Mouse (Mus musculus) forelimb bud, embryonic 11.5 days (tissue): ENCODE data around the gene Stat4.

Source experiments
- DNase-seq: peaks from one replicate; pipeline ENCODE4 v3.0.0-alpha.2; 2012; ENCODE audit warnings: low read depth, low spot score

Gene Stat4

GRCm38 (mm10) chr1:52107206-52107605, 120.3 kb downstream of the Stat4 start:
- no peak for DNase-seq

GRCm38 (mm10) chr1:52111217-52111616, 124.3 kb downstream of the Stat4 start:
- no peak for DNase-seq

- no peak for DNase-seq
These were observed 125.4 kb downstream of the Stat4 start for GRCm38 (mm10) chr1:52112301-52112700.

GRCm38 (mm10) chr1:52113067-52113665, 126.2 kb downstream of the Stat4 start:
- no peak for DNase-seq

- peak; percentile 97 for DNase-seq
These were observed 126.7 kb downstream of the Stat4 start for GRCm38 (mm10) chr1:52113666-52114069.

GRCm38 (mm10) chr1:52116441-52116840, 129.5 kb downstream of the Stat4 start:
- no peak for DNase-seq

- DNase-seq: no peak
These were observed 130.8 kb downstream of the Stat4 start for GRCm38 (mm10) chr1:52117777-52118176.

- DNase-seq: peak; percentile 88
These were observed 132.1 kb downstream of the Stat4 start, which contains the start of gene Stat1 for GRCm38 (mm10) chr1:52118860-52119591. Gene Stat1, plus strand, starts transcription at chr1:52119440.

- DNase-seq: no peak
These were observed 132.7 kb downstream of the Stat4 start for GRCm38 (mm10) chr1:52119691-52120090.

- no peak for DNase-seq
These were observed 133.2 kb downstream of the Stat4 start for GRCm38 (mm10) chr1:52120191-52120590.

GRCm38 (mm10) chr1:52121052-52121451, 134.1 kb downstream of the Stat4 start:
- no peak for DNase-seq

GRCm38 (mm10) chr1:52124818-52125217, 137.9 kb downstream of the Stat4 start:
- DNase-seq: no peak

- no peak for DNase-seq
These were observed 140.4 kb downstream of the Stat4 start for GRCm38 (mm10) chr1:52127350-52127749.

GRCm38 (mm10) chr1:52129794-52130193, 142.8 kb downstream of the Stat4 start:
- no peak for DNase-seq

- DNase-seq: no peak
These were observed 144.9 kb downstream of the Stat4 start for GRCm38 (mm10) chr1:52131787-52132377.

GRCm38 (mm10) chr1:52133254-52133653, 146.3 kb downstream of the Stat4 start:
- no peak for DNase-seq

- no peak for DNase-seq
These were observed 150.3 kb downstream of the Stat4 start for GRCm38 (mm10) chr1:52137292-52137691.

- no peak for DNase-seq
These were observed 153.6 kb downstream of the Stat4 start for GRCm38 (mm10) chr1:52140534-52140933.

- DNase-seq: no peak
These were observed 154.5 kb downstream of the Stat4 start for GRCm38 (mm10) chr1:52141482-52141881.

- DNase-seq: no peak
These were observed 155.2 kb downstream of the Stat4 start for GRCm38 (mm10) chr1:52142117-52142516.

GRCm38 (mm10) chr1:52143191-52143590, 156.2 kb downstream of the Stat4 start:
- DNase-seq: no peak

- no peak for DNase-seq
These were observed 156.7 kb downstream of the Stat4 start for GRCm38 (mm10) chr1:52143596-52144156.
